Mouse (Mus musculus) granulocyte monocyte progenitor cell, adult 5-6 weeks (primary cell): ENCODE results near the gene Cbarp. TPM values are rescaled to one million over a fixed set of nuclear protein-coding genes. Genes with fewer than 3 reads are reported as not detected.

Source experiments
- ATAC-seq: replicated peaks from 2 replicates; pipeline ENCODE4 v1.8.0; 2016; ENCODE audit warnings: mild to moderate bottlenecking, moderate TSS enrichment, inconsistent platforms; ENCODE audit not compliant: poor library complexity, severe bottlenecking
- total RNA-seq, 2 experiments: library from RNA; stranded (forward) in 1 of 2; stranded (reverse) in 1 of 2; fragments of 200-712, 200-1000 nt in 1 of 2; fragments of >200 nt in 1 of 2; fragmentation: Nextera tagmentation in 1 of 2; gene quantifications; 2 replicates each; pipeline ENCODE4 v1.2.3; 2014 to 2017

The Cbarp gene
- total RNA-seq, 2 experiments from 2014 or later: 0.36 to 5.3 TPM

GRCm38 (mm10) chr10:80147146-80147718, 6.6 kb upstream of the Cbarp start:
- ATAC-seq: no peak

- no peak for ATAC-seq
Measured at GRCm38 (mm10) chr10:80146568-80147011, 6.0 kb upstream of the Cbarp start.

DNA sequence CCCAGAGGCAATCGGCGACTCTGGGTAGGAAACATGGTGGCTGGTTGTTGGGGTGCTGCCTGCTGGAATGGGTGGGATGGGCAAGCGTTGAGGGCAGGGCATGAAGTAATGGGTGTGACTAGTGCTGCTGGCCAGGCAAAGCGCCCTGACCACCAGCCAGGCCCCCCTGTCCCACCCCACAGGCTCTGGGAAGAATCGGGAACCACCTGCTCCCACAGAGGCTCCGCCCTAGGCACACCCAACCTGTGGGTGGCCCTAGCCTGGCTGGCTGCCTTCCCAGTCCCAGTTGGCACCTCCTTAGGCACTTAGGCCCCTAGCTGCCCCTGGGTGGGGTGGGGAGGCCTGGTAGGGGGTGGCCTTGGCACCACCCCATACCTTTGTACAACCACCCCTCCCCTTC, 5.3 kb upstream of the Cbarp start:
- ATAC-seq: no peak

- ATAC-seq: no peak
Measured at GRCm38 (mm10) chr10:80144864-80145838, 4.5 kb upstream of the Cbarp start.

DNA sequence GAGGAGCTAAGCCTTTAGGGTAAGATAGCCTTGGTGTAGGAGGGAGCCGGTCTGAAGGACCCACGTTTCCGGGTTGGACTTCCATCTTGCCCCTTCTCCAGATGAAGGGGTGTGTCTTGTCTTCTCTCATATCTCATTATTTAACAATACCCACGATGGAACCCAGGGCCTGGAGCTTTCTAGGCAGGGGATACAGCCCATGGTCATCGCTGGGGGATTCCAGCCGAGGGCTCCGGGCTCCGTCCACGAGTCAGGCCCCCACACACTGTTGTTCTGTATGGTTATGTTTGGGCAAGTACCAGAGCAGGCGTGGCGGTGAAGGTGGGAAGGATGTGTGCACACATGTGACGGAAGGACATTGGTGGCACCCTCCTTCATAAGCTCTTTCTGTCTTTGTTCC, 3.5 kb upstream of the Cbarp start:
- no peak for ATAC-seq

- no peak for ATAC-seq
Measured at GRCm38 (mm10) chr10:80143664-80144063, 3.0 kb upstream of the Cbarp start.

GRCm38 (mm10) chr10:80142530-80142925, 1.9 kb upstream of the Cbarp start:
- ATAC-seq: no peak

GRCm38 (mm10) chr10:80141786-80142529, 1.3 kb upstream of the Cbarp start:
- peak; percentile 70 for ATAC-seq

GRCm38 (mm10) chr10:80141243-80141642, 608 bp upstream of the Cbarp start:
- ATAC-seq: peak; percentile 76

DNA sequence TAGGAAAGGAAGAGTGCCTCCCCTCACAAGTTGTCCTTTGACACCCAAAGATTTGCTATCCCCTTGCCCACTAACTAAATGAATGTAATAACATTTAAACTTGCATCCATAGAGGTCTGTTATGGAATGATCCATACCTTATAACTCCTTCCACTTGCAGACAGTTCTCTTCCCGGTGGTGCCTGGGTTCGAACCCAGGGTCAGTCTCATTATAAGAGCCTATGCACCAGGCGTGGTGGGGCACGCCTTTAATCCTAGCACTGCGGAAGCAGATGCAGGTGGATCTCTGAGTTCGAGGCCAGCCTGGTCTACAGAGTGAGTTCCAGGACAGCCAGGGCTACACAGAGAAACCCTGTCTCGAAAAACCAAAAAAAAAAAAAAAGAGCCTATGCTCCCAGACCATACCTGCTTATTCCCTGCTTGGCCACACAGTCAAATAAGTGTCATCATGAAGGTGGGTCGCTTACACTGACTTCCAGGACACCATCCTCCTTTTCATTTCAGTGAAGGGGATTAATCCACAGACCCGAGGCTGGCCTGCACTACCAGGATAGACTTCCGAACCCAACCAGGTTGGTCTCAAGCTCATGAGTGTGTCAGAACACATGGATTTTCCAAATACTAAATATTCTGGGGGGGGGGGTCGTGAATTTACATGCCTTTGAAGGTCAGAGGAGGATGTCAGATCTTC, 515 bp downstream of the Cbarp start:
- ATAC-seq: no peak

GRCm38 (mm10) chr10:80139439-80139775, 1.2 kb downstream of the Cbarp start:
- no peak; the same call in 1 of the 2 replicates for ATAC-seq

DNA sequence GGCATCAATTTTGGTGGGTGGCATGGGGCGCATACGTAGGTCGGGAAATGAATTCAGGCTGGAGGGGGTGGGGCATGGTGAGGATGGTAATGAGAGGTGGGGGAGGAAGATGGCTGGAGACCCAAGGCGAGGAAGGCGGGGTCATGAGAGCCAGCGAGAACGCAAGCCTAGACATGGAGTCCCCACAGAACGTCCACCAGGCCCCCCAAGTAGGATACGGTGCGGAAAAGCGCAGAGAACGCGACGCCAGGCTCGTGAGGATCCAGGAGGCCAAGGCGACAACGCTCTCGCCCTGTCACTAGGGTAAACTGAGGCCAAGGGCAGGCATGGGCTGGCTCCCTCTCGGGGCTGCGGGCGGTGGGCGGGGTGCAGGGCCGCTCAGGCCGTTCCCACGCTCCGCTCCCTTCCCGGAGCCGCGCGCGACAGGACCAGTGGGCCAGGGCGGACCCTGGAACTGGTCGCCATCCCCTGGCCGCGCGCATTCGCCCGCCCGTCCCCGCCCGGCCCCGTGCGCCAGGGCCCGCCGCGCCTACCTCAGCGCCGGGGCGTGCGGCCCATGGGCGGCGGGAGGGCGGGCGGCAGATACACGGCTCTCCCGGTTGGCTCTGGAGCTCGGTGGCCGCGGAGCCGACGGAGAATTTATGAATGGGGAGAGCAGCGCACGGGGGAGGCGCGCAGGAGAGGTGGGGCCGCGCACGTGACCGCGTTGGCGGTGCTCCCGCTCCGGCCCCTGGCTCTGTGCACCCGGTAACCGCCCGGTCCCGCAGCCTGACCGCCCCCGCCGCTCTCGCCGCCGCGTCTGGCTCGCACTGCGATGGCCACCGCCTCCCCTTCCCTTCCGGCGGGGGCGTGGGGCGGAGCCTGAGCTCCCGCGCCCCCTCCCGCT, 1.8 kb downstream of the Cbarp start, which contains the start of gene Atp5d:
Gene Atp5d (plus strand): TSS at position 80 of the 886 bp plus-strand sequence.
- ATAC-seq: 0 out of 2 replicates have a peak, but pooled peaks have one; percentile 3

DNA sequence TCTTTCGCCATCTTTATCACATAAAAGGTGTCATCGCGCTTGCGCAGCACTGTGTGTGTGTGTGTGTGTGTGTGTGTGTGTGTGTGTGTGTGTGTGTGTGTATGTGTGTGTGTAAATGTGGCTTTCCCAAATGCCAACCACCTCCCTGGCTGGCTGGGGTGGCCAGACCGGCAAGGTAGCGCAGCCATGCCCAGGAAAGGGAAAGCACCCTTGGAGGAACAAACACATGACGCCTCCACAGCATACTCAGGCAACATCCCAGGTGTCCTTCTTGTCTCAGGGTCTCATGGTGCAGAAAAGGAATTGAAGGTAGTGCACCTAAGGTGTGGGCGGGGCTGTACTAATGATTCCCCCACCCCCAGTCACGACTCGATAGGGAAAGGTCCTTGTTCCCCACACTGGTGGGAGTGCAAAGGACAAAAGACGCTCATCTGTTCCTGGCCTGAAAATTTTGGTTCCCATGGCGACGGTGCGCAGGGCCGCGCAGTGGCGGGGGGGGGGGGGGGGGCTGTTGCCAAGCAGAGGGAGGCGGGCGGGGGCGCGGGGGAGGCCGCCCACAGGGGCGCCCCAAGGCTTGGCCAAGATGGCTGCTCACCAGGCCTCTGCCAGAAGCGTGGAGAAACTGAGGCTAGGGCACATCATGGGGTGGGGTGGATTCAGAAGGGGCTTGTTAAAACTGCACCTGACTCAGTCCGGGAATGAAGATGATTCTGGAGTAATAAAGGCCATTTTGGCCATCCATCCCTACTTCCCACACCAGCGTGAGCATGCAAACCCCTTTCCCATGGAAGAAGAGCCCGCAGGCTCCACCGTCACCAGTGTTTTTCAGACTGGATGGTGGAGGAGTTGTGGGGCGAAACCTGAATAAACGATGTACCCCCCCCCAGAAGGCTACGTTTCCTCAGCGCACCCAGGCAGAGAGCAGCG, 2.7 kb downstream of the Cbarp start:
- no peak for ATAC-seq

DNA sequence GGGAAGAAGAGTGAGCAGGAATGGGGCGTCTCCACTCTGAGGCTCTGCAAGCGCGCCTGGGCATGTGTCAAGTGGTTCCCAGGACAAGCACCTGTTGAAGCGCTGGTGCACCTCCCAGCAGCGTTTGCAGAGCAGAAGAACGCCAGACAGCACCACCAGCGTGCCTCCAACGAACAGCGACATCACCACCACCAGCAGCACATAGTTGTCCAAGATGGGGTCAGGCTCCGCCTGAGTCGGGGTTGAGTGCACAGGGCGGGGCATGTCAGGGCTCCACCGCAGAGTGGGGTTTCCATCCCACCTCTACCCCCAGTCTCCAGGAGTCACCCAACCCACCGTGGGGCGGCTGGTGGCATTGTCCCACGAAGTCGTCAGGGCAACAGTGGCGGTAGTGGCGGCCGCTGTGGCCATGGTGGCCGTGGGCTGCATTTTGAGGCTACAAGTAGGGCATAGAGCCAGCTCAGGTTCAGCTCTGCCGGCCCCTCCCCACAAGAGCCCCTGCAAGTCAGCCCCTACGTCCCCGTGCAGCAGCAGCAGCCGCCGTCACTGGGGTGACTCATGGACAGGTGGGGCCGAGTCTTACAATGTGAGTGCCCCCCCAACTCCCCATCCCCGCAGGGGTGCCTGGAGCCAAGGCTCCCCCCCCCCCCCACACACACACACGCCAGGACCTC, 3.5 kb downstream of the Cbarp start:
- no peak for ATAC-seq

GRCm38 (mm10) chr10:80136179-80136951, 4.3 kb downstream of the Cbarp start:
- ATAC-seq: no peak

GRCm38 (mm10) chr10:80135641-80136040, 5.0 kb downstream of the Cbarp start:
- no peak for ATAC-seq

DNA sequence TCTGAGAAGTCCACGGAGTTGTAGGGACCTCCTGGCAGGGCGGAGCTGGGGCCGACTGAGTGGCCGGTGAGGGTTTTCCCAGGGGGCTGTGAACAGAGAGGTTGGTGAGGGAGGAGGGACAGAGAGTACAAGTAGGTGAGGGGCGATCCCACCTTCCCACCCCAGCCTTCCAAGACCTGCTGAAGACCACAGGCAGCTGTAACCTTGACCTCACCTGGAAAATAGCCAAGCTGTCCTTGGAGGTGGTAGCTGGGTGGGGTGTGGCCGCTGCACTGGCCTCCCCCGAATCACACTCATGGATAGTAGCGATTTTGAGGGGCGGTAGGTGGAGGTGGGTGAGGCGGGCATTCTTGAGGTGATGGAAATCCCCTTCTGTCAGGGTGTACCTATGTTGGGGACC, 5.5 kb downstream of the Cbarp start:
- no peak for ATAC-seq
